Mouse (Mus musculus) left cerebral cortex, adult 18-20 months (tissue): ENCODE measurements around the gene Dnajc11. TPM values are rescaled to one million over a fixed set of nuclear protein-coding genes. Genes with fewer than 3 reads are reported as not detected.

Experiments used
- DNase-seq, 2 experiments: peaks; one replicate each; pipeline ENCODE4 v3.0.0; 2021 to 2022; ENCODE audit warnings: low spot score in 2 of 2, mixed read lengths in 1 of 2
- total RNA-seq, 2 experiments: library from RNA; stranded (reverse); gene quantifications; 2 replicates each; pipeline ENCODE4 v1.2.3; 2021

Gene Dnajc11
- total RNA-seq, 2 experiments from 2014 or later, result 58.6 to 61.5 TPM

- no peak for DNase-seq
Measured at GRCm38 (mm10) chr4:151922124-151922523, 11.4 kb upstream of the Dnajc11 start.

- DNase-seq, result no peak
Measured at GRCm38 (mm10) chr4:151932576-151933504, 651 bp upstream of the Dnajc11 start.

GRCm38 (mm10) chr4:151934215-151934572 is 703 bp downstream of the Dnajc11 start:
- DNase-seq, result no peak

- no peak for DNase-seq
Measured at GRCm38 (mm10) chr4:151937441-151937840, 4.0 kb downstream of the Dnajc11 start.

GRCm38 (mm10) chr4:151938089-151938488 is 4.6 kb downstream of the Dnajc11 start:
- no peak for DNase-seq

- no peak for DNase-seq
Measured at GRCm38 (mm10) chr4:151946211-151946610, 12.7 kb downstream of the Dnajc11 start.

GRCm38 (mm10) chr4:151948497-151949471 is 15.3 kb downstream of the Dnajc11 start:
- DNase-seq, result no peak

- DNase-seq, result no peak
Measured at GRCm38 (mm10) chr4:151953209-151953608, 19.7 kb downstream of the Dnajc11 start.

- DNase-seq, result no peak
Measured at GRCm38 (mm10) chr4:151955791-151956190, 22.3 kb downstream of the Dnajc11 start.

- DNase-seq, result no peak
Measured at GRCm38 (mm10) chr4:151957584-151958315, 24.3 kb downstream of the Dnajc11 start.

GRCm38 (mm10) chr4:151959849-151960512 is 26.5 kb downstream of the Dnajc11 start:
- DNase-seq, result no peak

GRCm38 (mm10) chr4:151960513-151960854 is 27.0 kb downstream of the Dnajc11 start:
- no peak for DNase-seq

- DNase-seq, result no peak
Measured at GRCm38 (mm10) chr4:151962817-151963216, 29.3 kb downstream of the Dnajc11 start.

GRCm38 (mm10) chr4:151968204-151968921 is 34.9 kb downstream of the Dnajc11 start:
- DNase-seq, result no peak

GRCm38 (mm10) chr4:151972221-151972967 is 38.9 kb downstream of the Dnajc11 start:
- DNase-seq, result peak in 1 of 2 experiments; percentile 44

- no peak for DNase-seq
Measured at GRCm38 (mm10) chr4:151975441-151975840, 42.0 kb downstream of the Dnajc11 start.

GRCm38 (mm10) chr4:151977748-151978147 is 44.3 kb downstream of the Dnajc11 start:
- peak; percentile 87 to 94 for DNase-seq

- no peak for DNase-seq
Measured at GRCm38 (mm10) chr4:151980699-151981098, 47.2 kb downstream of the Dnajc11 start.

GRCm38 (mm10) chr4:151981363-151981762 is 47.9 kb downstream of the Dnajc11 start:
- peak; percentile 83 to 86 for DNase-seq
